Mouse (Mus musculus): ENCODE measurements around the gene Pam.
A peak's percentile ranks its signal among the peaks of the same experiment; 100 is the strongest.
"Not testable (repeated sequence)": the region's sequence is repeated elsewhere in the genome, so short reads cannot be mapped to it uniquely, and the experiment has no call there.

The Pam gene

DNA sequence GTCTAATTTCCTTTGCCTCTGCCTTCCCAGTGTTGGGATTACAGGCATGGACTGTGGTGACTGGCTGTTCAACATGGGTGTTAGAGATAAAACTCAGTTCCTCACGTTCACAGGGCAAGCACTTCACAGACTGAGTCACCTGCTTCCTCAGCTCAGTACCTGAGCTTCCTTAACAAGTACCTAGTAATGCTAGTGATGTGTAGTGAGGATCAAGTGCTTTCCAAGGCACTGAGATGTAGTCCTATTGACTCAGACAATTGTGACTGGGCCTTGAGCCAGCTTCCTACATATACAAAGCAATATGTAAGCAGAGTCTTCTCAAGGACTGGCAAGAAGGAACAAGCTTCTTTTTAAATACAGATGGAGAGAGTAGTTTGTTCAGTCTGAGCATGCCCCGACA is 131.7 kb downstream of the Pam start:
- DNase-seq (ENCODE audit: low spot score) = no peak

DNA sequence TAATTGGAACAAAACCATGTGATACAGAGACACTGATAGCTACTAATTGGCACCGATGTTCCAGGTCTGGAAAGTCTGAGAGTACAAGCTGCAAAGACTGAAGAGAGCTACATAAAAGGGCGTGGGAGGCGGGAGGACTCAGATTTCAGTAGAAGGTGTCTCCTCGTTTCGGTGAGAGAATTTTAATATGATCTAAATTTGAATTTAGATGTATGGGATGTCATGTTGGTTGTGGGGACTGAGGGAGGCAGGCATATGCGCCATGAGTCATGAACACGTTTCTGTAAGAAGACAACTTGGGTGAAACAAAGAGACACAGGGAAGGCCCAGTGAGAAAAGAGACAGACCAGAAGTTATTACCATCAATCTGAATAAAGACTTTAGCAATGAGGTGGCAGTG is 133.3 kb downstream of the Pam start:
- DNase-seq (ENCODE audit: low spot score) = no peak

DNA sequence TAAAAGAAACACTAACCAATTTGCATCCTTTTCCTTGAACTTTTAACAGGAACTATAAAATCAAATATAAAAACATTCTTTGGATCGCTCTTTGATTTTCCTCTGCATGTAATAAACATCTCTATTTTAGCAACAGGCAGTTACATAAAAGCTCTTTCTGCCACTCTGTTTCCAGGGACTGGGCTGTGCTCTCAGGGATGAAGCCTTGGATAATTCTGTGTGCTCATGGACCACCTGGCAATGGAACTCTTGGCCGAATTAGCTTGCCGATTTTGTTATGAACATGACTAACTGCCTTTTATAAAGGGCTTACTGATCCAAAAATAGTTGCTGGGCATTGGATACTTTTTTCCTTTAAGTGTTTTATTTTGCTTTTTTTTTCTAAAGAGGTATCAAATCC is 134.8 kb downstream of the Pam start:
- no peak for DNase-seq (ENCODE audit: low spot score)

GRCm38 (mm10) chr1:97960124-97960523 is 135.3 kb downstream of the Pam start:
- DNase-seq (ENCODE audit: low spot score) = no peak

DNA sequence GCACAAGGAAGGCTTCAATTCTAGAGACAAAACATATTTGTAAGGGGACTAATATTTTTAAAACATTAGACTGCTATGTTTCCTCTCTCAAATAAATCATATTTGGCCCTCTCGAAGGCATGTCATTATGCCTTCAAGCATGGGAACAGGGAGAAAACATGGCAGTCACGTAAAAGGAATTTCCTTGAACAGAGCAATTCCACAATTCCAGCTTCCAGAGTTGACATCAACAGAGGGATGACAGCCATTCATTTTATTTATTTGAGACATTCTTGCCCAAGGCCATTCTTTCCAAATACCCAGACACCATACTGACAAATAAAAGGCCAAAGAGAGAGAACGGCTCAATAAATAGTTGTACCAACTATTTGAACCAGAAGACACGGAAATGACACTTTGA is 136.7 kb downstream of the Pam start:
- DNase-seq (ENCODE audit: low spot score) = no peak

DNA sequence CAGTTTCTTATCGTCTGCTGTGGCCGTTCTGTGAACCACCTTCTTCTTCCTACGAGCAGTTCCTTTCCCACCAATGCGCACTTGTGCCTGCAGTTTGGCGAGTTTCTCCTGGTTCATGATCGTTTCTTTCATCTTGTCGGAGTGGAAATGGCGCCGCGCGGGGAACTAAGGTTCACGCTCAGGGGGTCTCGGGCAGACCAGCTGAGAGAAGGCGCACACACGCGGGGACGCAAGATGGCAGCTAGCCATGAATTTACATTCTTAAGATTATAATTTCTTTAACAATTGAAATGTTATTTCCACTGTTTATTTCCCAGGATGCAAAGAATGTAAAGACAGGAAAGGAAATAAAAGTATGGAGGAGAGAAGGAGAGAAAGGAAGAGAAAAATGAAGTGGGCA is 146.2 kb downstream of the Pam start:
- not testable (repeated sequence) for DNase-seq (ENCODE audit: low spot score)

- no peak for DNase-seq (ENCODE audit: low spot score)
Observed at GRCm38 (mm10) chr1:97947100-97947499, 148.3 kb downstream of the Pam start.

DNA sequence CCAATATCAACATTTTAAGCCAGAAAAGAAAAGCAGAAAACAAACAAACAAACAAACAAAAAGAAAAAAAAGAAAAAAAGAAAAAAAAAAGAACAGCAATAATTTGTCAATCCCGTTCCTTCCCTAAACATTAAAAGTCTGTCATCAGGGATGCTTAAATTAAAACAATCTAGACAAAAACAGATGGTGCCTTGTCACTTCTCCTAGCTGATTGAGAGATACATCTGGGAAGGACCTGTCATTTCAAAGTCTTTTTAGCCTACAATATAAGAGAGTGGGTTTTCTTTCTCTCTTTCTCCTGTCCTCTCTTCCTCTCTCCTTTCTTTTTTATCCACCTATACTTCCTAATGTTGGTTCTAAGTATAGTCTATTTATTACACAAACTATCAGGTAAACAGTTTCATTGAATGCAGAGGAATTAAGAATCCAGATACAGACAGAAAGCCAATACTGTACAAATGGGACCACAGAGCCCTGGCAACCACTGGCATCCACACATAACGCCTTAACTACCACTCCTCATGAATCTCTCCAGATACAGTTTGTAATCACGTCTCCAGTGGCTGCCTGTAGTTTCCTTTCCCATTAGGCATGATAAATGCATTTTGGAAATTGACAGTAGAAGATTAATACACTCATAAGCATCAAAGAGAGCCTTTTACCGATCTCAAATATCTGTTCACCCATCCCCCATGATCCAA is 151.4 kb downstream of the Pam start:
- DNase-seq (ENCODE audit: low spot score) = no peak

- DNase-seq (ENCODE audit: low spot score) = no peak
Observed at GRCm38 (mm10) chr1:97943402-97943801, 152.0 kb downstream of the Pam start.

DNA sequence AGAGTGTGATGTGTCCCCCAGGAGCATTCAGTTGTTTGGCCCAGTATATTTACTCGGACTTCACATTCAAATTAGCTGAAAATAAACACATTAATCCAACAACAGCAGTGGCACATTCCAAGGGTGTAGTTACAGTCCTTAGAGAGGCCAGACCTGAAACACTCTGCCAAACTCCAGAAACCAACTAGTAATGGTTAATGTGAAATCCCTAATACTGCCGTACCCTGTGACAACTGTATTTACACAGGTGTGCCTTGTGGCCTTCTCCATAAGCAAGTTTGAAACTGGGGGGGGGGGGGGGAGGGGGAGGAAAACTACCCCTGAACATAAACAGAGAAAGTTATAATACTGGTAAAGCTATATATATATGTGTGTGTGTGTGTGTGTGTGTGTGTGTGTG is 152.5 kb downstream of the Pam start:
- no peak for DNase-seq (ENCODE audit: low spot score)

- no peak for DNase-seq (ENCODE audit: low spot score)
Observed at GRCm38 (mm10) chr1:97938586-97938985, 156.9 kb downstream of the Pam start.

GRCm38 (mm10) chr1:97938053-97938452 is 157.4 kb downstream of the Pam start:
- peak; percentile 19 for DNase-seq (ENCODE audit: low spot score)

DNA sequence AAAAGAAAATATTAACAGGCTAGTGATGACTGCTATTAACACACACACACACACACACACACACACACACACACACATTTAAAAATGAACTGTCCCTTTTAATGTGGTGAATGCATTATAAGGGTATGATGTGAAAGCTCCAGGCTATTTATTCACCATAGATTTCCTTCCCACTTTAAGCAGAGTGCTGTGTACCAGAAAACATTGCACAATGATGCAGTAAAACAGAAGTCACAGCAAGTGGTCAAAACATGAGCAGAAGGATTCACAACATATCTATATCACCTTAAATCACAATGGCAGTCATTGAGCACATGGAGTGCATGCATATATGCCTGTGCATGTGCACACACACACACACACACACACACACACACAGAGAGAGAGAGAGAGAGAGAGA is 160.5 kb downstream of the Pam start:
- DNase-seq (ENCODE audit: low spot score) = no peak

GRCm38 (mm10) chr1:97931220-97931619 is 164.2 kb downstream of the Pam start:
- DNase-seq (ENCODE audit: low spot score) = no peak

GRCm38 (mm10) chr1:97929415-97930028 is 165.9 kb downstream of the Pam start:
- no peak for DNase-seq (ENCODE audit: low spot score)

GRCm38 (mm10) chr1:97926789-97927188 is 168.7 kb downstream of the Pam start:
- DNase-seq (ENCODE audit: low spot score) = no peak

GRCm38 (mm10) chr1:97926017-97926540 is 169.4 kb downstream of the Pam start:
- DNase-seq (ENCODE audit: low spot score) = no peak

- no peak for DNase-seq (ENCODE audit: low spot score)
Observed at GRCm38 (mm10) chr1:97922395-97922794, 173.1 kb downstream of the Pam start.

DNA sequence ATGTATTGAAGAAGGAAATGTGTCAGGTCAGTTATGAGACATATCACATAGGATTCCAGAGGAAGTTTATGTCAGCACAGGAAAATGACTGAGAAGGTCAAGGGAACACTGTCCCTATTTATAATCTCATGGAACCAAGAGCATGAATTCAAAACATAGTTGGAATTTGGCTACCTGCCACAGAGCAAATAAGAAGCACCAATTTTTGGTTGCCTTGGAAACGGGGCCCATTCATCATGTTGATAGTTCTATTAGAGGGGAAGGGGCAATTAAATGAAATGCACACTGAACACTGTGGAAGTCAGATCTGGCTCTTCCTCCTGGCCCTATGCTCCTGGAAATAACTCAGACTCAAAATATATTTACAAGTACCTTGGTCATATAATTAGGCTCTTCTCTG is 173.6 kb downstream of the Pam start:
- DNase-seq (ENCODE audit: low spot score) = peak; percentile 23

GRCm38 (mm10) chr1:97918495-97918894 is 177.0 kb downstream of the Pam start:
- DNase-seq (ENCODE audit: low spot score) = peak; percentile 75

DNA sequence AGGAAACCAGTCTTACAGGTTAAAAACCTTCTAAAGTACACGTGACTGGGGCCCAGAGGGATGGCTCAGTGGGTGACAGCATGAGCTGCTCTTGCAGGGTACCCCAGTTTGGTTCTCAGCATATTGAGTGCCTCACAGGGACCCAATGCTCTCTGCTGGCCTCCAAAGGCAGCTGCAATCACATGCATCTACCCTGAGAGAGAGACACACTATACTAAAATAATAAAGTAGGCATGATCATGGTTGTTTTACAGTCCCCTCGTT is 178.5 kb downstream of the Pam start:
- no peak for DNase-seq (ENCODE audit: low spot score)

- no peak for DNase-seq (ENCODE audit: low spot score)
Observed at GRCm38 (mm10) chr1:97916218-97916970, 179.1 kb downstream of the Pam start.

GRCm38 (mm10) chr1:97915726-97916125 is 179.7 kb downstream of the Pam start:
- DNase-seq (ENCODE audit: low spot score) = no peak
